Mouse (Mus musculus): ENCODE results near the gene Adgrl2.

DNA sequence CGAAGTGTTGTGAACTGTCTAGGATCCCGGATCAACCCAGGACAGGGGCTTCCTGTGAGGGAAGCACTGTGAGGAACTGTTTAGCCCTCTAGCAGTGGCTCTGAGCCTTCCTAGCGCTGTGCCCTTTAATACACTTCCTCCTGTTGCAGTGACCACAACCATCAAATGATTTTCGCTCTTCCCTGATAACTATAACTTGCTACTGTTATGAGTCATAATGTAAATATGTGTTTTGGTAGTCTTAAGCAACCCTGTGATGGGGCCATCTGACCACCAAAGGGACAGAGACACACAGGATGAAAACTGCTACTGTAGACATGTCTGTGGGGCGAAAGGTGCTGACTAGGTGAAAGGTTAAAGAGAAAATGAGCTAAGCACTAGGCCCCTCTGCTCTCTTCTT lies 71.9 kb downstream of the Adgrl2 start:
- no peak for TF ChIP-seq POLR2A (IDR thresholded peaks at IDR 0.05; ENCODE audit: borderline replicate concordance, extremely low read depth, low read depth, low read length)
- TF ChIP-seq CTCF (IDR thresholded peaks at IDR 0.05; ENCODE audit: insufficient read depth, low read length), result no peak

Data from lung, adult 2 months (tissue).